Comparison of ENCODE assay signal across 24 mouse cellular contexts in genomic region chr13:112015083-112015482, GRCm38 (mm10).
A peak's percentile ranks its signal among the peaks of the same experiment; 100 is the strongest.
DNase-seq lines count a peak whose midpoint lies in the region; ATAC-seq lines count a peak whose summit lies in the region.
"Had no signal": no experiment of that assay in that cellular context is flagged by ENCODE, and none has a peak within 500 bp of the region (broad histone marks: within the 10 kb centered on the region; RNA-seq: fewer than 3 reads in every experiment).

No protein-coding gene starts in this region.

- 88% methylated on average over 3 of the region's 3 CpGs for WGBS in liver, embryonic 12.5 days (ENCODE audit: insufficient replicate concordance)
- 86% methylated on average over 3 of the region's 3 CpGs for WGBS in liver, embryonic 15.5 days (ENCODE audit: insufficient replicate concordance)
- 92% methylated on average over 3 of the region's 3 CpGs for WGBS in liver, embryonic 11.5 days

- no peak for ATAC-seq in liver, embryonic 12.5 days
- no peak for ATAC-seq in liver, embryonic 15.5 days (ENCODE audit: insufficient read depth)
- ATAC-seq in liver, embryonic 11.5 days (replicated peaks; ENCODE audit: low FRiP score): no peak
- ATAC-seq: activated CD4-positive, CD25-positive, alpha-beta regulatory T cell, adult 4 months; CD4-positive, CD25-positive, alpha-beta regulatory T cell, adult 4 months; forebrain, embryonic 13.5 days; forebrain, embryonic 15.5 days; forebrain, postnatal 0 days; Patski had no signal

- H3K4me2 ChIP-seq in liver, embryonic 12.5 days: no peak overlapping the region
- no peak overlapping the region for H3K4me2 ChIP-seq in liver, embryonic 15.5 days
- H3K4me2 ChIP-seq in liver, embryonic 11.5 days: no peak overlapping the region
- H3K4me2 ChIP-seq: embryonic facial prominence, embryonic 12.5 days; forebrain, embryonic 13.5 days; forebrain, embryonic 15.5 days had no signal

- no peaks in the 10 kb centered on the region; the same call in 1 of the 2 replicates for H3K27me3 ChIP-seq in liver, embryonic 12.5 days (replicated peaks)
- 0 out of 2 replicates have a peak, but pooled peaks cover 10% of the 10 kb centered on the region for H3K27me3 ChIP-seq in liver, embryonic 15.5 days
- H3K27me3 ChIP-seq in liver, embryonic 11.5 days (replicated peaks; ENCODE audit: control insufficient read depth, insufficient read depth, low read length): no peaks in the 10 kb centered on the region
- H3K27me3 ChIP-seq: CH12.LX; embryonic facial prominence, embryonic 12.5 days; forebrain, embryonic 13.5 days; forebrain, embryonic 15.5 days; Patski had no signal

- no peaks in the 10 kb centered on the region for H3K36me3 ChIP-seq in liver, embryonic 12.5 days
- H3K36me3 ChIP-seq in liver, embryonic 15.5 days (replicated peaks): no peaks in the 10 kb centered on the region
- H3K36me3 ChIP-seq in liver, embryonic 11.5 days (ENCODE audit: control insufficient read depth, insufficient read depth, low read length): no peaks in the 10 kb centered on the region
- H3K36me3 ChIP-seq: embryonic facial prominence, embryonic 10.5 days; embryonic facial prominence, embryonic 12.5 days; forebrain, embryonic 15.5 days; G1E had no signal

- no peaks in the 10 kb centered on the region for H3K9me3 ChIP-seq in liver, embryonic 12.5 days (replicated peaks)
- H3K9me3 ChIP-seq in liver, embryonic 15.5 days (replicated peaks): no peaks in the 10 kb centered on the region
- H3K9me3 ChIP-seq in liver, embryonic 11.5 days (ENCODE audit: control insufficient read depth, low read length): no peaks in the 10 kb centered on the region
- H3K9me3 ChIP-seq: embryonic facial prominence, embryonic 12.5 days; forebrain, embryonic 13.5 days; forebrain, embryonic 15.5 days; G1E had no signal

- DNase-seq in cerebellum, postnatal 14 days: peak; percentile 30 to 38
- no peak for DNase-seq in cerebellum, adult 9-11 months
- DNase-seq in liver: no peak
- DNase-seq in liver, embryonic 11.5 days (ENCODE audit: low spot score): no peak
- DNase-seq: adrenal gland, adult 8-10 months; adrenal gland, postnatal 14 days; adrenal gland, postnatal 36 days; B cell, adult 2 months; cerebellum, adult 11-12 months; cerebellum, adult 2 months; cerebellum, adult 9-10 months; cerebellum, postnatal 25 days; forebrain, postnatal 0 days had no signal

- no peak overlapping the region for H3K4me3 ChIP-seq in liver, embryonic 12.5 days
- no peak overlapping the region for H3K4me3 ChIP-seq in liver, embryonic 15.5 days (replicated peaks)
- no peak overlapping the region for H3K4me3 ChIP-seq in liver, embryonic 11.5 days (ENCODE audit: low read depth, low read length)
- H3K4me3 ChIP-seq: embryonic facial prominence, embryonic 10.5 days; embryonic facial prominence, embryonic 12.5 days; forebrain, embryonic 13.5 days; forebrain, embryonic 15.5 days had no signal

- peak overlapping the region; percentile 19; the same call in 1 of the 2 replicates for H3K27ac ChIP-seq in liver, embryonic 12.5 days
- H3K27ac ChIP-seq in liver, embryonic 15.5 days (replicated peaks): peak overlapping the region; percentile 29; the same call in 1 of the 2 replicates
- H3K27ac ChIP-seq in liver, embryonic 11.5 days (ENCODE audit: low read depth, low read length): no peak overlapping the region
- H3K27ac ChIP-seq: embryonic facial prominence, embryonic 10.5 days; embryonic facial prominence, embryonic 12.5 days; forebrain, embryonic 13.5 days; forebrain, embryonic 15.5 days had no signal

- peaks cover 50% of the 10 kb centered on the region for H3K4me1 ChIP-seq in liver, embryonic 12.5 days
- peaks cover 68% of the 10 kb centered on the region for H3K4me1 ChIP-seq in liver, embryonic 15.5 days (replicated peaks)
- H3K4me1 ChIP-seq in liver, embryonic 11.5 days (replicated peaks; ENCODE audit: control insufficient read depth, insufficient read depth, low read length): peaks cover 7% of the 10 kb centered on the region
- H3K4me1 ChIP-seq: embryonic facial prominence, embryonic 12.5 days; forebrain, embryonic 13.5 days; forebrain, embryonic 15.5 days had no signal

- no peak overlapping the region for H3K9ac ChIP-seq in liver, embryonic 12.5 days
- H3K9ac ChIP-seq in liver, embryonic 15.5 days: no peak overlapping the region
- H3K9ac ChIP-seq in liver, embryonic 11.5 days (ENCODE audit: low read depth, low read length): no peak overlapping the region
- H3K9ac ChIP-seq: embryonic facial prominence, embryonic 12.5 days; forebrain, embryonic 13.5 days; forebrain, embryonic 15.5 days; forebrain, postnatal 0 days had no signal

Comparison
In these comparisons a context has a peak if more than half of its experiments do, and no peak if none do; other contexts are left out.
1. DNase-seq: peak in cerebellum, postnatal 14 days (2 of 2); none in cerebellum, adult 9-11 months (single experiment), liver (single experiment) and liver, embryonic 11.5 days (single experiment).